Mouse (Mus musculus): ENCODE measurements around the gene Eef1akmt2. TPM values are rescaled to one million over a fixed set of nuclear protein-coding genes. Genes with fewer than 3 reads are reported as not detected.

The Eef1akmt2 gene
- polyA plus RNA-seq, 1 experiment from 2014 or later = 92.9 TPM

- H3K27ac ChIP-seq = peak overlapping the region; percentile 56
- ATAC-seq (ENCODE audit: low FRiP score) = no peak
- H3K27me3 ChIP-seq = no peaks in the 10 kb centered on the region
- H3K4me1 ChIP-seq (replicated peaks) = peaks cover 77% of the 10 kb centered on the region
- H3K9ac ChIP-seq = no peak overlapping the region
- no peak overlapping the region for H3K4me3 ChIP-seq
- no peak overlapping the region for H3K4me2 ChIP-seq
- 59% methylated on average over 5 of the region's 5 CpGs for WGBS
- no peaks in the 10 kb centered on the region for H3K36me3 ChIP-seq
- no peaks in the 10 kb centered on the region for H3K9me3 ChIP-seq
These were observed 46.2 kb downstream of the Eef1akmt2 start for GRCm38 (mm10) chr7:132806286-132806685.

- Histone ChIP-seq H3K4me3 (no peak overlapping the region), H3K27ac (no peak overlapping the region), H3K9ac (no peak overlapping the region), H3K4me1 (replicated peaks) (peaks cover 69% of the 10 kb centered on the region), H3K9me3 (no peaks in the 10 kb centered on the region), H3K4me2 (no peak overlapping the region), H3K36me3 (peaks cover 4% of the 10 kb centered on the region; the same call in 1 of the 2 replicates), H3K27me3 (no peaks in the 10 kb centered on the region)
- ATAC-seq (ENCODE audit: low FRiP score) = no peak
- 89% methylated on average over 5 of the region's 5 CpGs for WGBS
These were observed 47.5 kb downstream of the Eef1akmt2 start for GRCm38 (mm10) chr7:132804951-132805350.

- Histone ChIP-seq H3K36me3 (peaks cover 4% of the 10 kb centered on the region; the same call in 1 of the 2 replicates), H3K9me3 (no peaks in the 10 kb centered on the region), H3K27me3 (no peaks in the 10 kb centered on the region), H3K9ac (no peak overlapping the region), H3K27ac (no peak overlapping the region), H3K4me2 (no peak overlapping the region), H3K4me3 (no peak overlapping the region), H3K4me1 (replicated peaks) (peaks cover 66% of the 10 kb centered on the region)
- ATAC-seq (ENCODE audit: low FRiP score) = no peak
- WGBS = 87% methylated on average over 7 of the region's 7 CpGs
These were observed 48.0 kb downstream of the Eef1akmt2 start for GRCm38 (mm10) chr7:132804461-132804860.

- Histone ChIP-seq H3K4me2 (no peak overlapping the region), H3K36me3 (peaks cover 4% of the 10 kb centered on the region; the same call in 1 of the 2 replicates), H3K9me3 (no peaks in the 10 kb centered on the region), H3K27me3 (no peaks in the 10 kb centered on the region), H3K9ac (no peak overlapping the region), H3K4me3 (no peak overlapping the region), H3K27ac (no peak overlapping the region), H3K4me1 (replicated peaks) (peaks cover 63% of the 10 kb centered on the region)
- no peak for ATAC-seq (ENCODE audit: low FRiP score)
- 77% methylated on average over 3 of the region's 3 CpGs for WGBS
These were observed 48.5 kb downstream of the Eef1akmt2 start for GRCm38 (mm10) chr7:132803962-132804361.

- Histone ChIP-seq H3K4me3 (no peak overlapping the region), H3K27ac (no peak overlapping the region), H3K27me3 (no peaks in the 10 kb centered on the region), H3K9ac (no peak overlapping the region), H3K4me1 (replicated peaks) (peaks cover 57% of the 10 kb centered on the region), H3K9me3 (no peaks in the 10 kb centered on the region), H3K36me3 (peaks cover 4% of the 10 kb centered on the region; the same call in 1 of the 2 replicates), H3K4me2 (no peak overlapping the region)
- WGBS = 96% methylated on average over 2 of the region's 2 CpGs
- ATAC-seq (ENCODE audit: low FRiP score) = no peak
These were observed 49.1 kb downstream of the Eef1akmt2 start for GRCm38 (mm10) chr7:132803336-132803735.

- WGBS = 90% methylated on average over 11 of the region's 11 CpGs
- Histone ChIP-seq H3K9ac (no peak overlapping the region), H3K4me3 (no peak overlapping the region), H3K27ac (no peak overlapping the region), H3K36me3 (peaks cover 4% of the 10 kb centered on the region; the same call in 1 of the 2 replicates), H3K4me2 (no peak overlapping the region), H3K27me3 (no peaks in the 10 kb centered on the region), H3K4me1 (replicated peaks) (peaks cover 50% of the 10 kb centered on the region), H3K9me3 (no peaks in the 10 kb centered on the region)
- ATAC-seq (ENCODE audit: low FRiP score) = no peak
These were observed 49.8 kb downstream of the Eef1akmt2 start for GRCm38 (mm10) chr7:132802691-132803090.

- H3K36me3 ChIP-seq = peaks cover 4% of the 10 kb centered on the region; the same call in 1 of the 2 replicates
- H3K27ac ChIP-seq = no peak overlapping the region
- no peak overlapping the region for H3K4me3 ChIP-seq
- H3K9ac ChIP-seq = no peak overlapping the region
- ATAC-seq (ENCODE audit: low FRiP score) = no peak
- 76% methylated on average over 2 of the region's 2 CpGs for WGBS
- no peak overlapping the region for H3K4me2 ChIP-seq
- no peaks in the 10 kb centered on the region for H3K9me3 ChIP-seq
- peaks cover 44% of the 10 kb centered on the region for H3K4me1 ChIP-seq (replicated peaks)
- H3K27me3 ChIP-seq = no peaks in the 10 kb centered on the region
These were observed 50.4 kb downstream of the Eef1akmt2 start for GRCm38 (mm10) chr7:132802066-132802465.

GRCm38 (mm10) chr7:132801509-132801908 is 51.0 kb downstream of the Eef1akmt2 start:
- Histone ChIP-seq H3K27ac (no peak overlapping the region), H3K4me3 (no peak overlapping the region), H3K27me3 (no peaks in the 10 kb centered on the region), H3K9me3 (no peaks in the 10 kb centered on the region), H3K4me1 (replicated peaks) (peaks cover 38% of the 10 kb centered on the region), H3K36me3 (peaks cover 4% of the 10 kb centered on the region; the same call in 1 of the 2 replicates), H3K4me2 (no peak overlapping the region), H3K9ac (no peak overlapping the region)
- no peak for ATAC-seq (ENCODE audit: low FRiP score)
- WGBS = 90% methylated on average over 5 of the region's 5 CpGs

- Histone ChIP-seq H3K4me1 (replicated peaks) (peaks cover 32% of the 10 kb centered on the region), H3K4me2 (no peak overlapping the region), H3K27ac (no peak overlapping the region), H3K9ac (no peak overlapping the region), H3K9me3 (no peaks in the 10 kb centered on the region), H3K27me3 (no peaks in the 10 kb centered on the region), H3K36me3 (peaks cover 4% of the 10 kb centered on the region; the same call in 1 of the 2 replicates), H3K4me3 (no peak overlapping the region)
- WGBS = 91% methylated on average over 10 of the region's 10 CpGs
- ATAC-seq (ENCODE audit: low FRiP score) = no peak
These were observed 51.6 kb downstream of the Eef1akmt2 start for GRCm38 (mm10) chr7:132800868-132801267.

GRCm38 (mm10) chr7:132799119-132800016 is 53.1 kb downstream of the Eef1akmt2 start:
- no peak overlapping the region for H3K27ac ChIP-seq
- H3K9me3 ChIP-seq = no peaks in the 10 kb centered on the region
- no peaks in the 10 kb centered on the region for H3K27me3 ChIP-seq
- WGBS = 89% methylated on average over 5 of the region's 5 CpGs
- H3K4me3 ChIP-seq = no peak overlapping the region
- peaks cover 24% of the 10 kb centered on the region for H3K4me1 ChIP-seq (replicated peaks)
- H3K4me2 ChIP-seq = no peak overlapping the region
- peaks cover 4% of the 10 kb centered on the region; the same call in 1 of the 2 replicates for H3K36me3 ChIP-seq
- ATAC-seq (ENCODE audit: low FRiP score) = no peak
- no peak overlapping the region for H3K9ac ChIP-seq

GRCm38 (mm10) chr7:132795141-132795540 is 57.3 kb downstream of the Eef1akmt2 start:
- no peak overlapping the region for H3K9ac ChIP-seq

GRCm38 (mm10) chr7:132793467-132793866 is 59.0 kb downstream of the Eef1akmt2 start:
- ATAC-seq (ENCODE audit: low FRiP score) = no peak
- Histone ChIP-seq H3K4me3 (no peak overlapping the region), H3K27me3 (no peaks in the 10 kb centered on the region), H3K27ac (no peak overlapping the region), H3K4me1 (replicated peaks) (peaks cover 26% of the 10 kb centered on the region), H3K36me3 (no peaks in the 10 kb centered on the region), H3K9me3 (no peaks in the 10 kb centered on the region), H3K4me2 (no peak overlapping the region), H3K9ac (no peak overlapping the region)
- 69% methylated on average over 6 of the region's 6 CpGs for WGBS

More at GRCm38 (mm10) chr7:132795141-132795540, 57.3 kb downstream of the Eef1akmt2 start:
- Histone ChIP-seq H3K9me3 (no peaks in the 10 kb centered on the region), H3K4me1 (replicated peaks) (peaks cover 30% of the 10 kb centered on the region), H3K27me3 (no peaks in the 10 kb centered on the region), H3K4me3 (no peak overlapping the region), H3K27ac (no peak overlapping the region), H3K4me2 (no peak overlapping the region), H3K36me3 (no peaks in the 10 kb centered on the region)
- 93% methylated on average over 5 of the region's 5 CpGs for WGBS
- no peak for ATAC-seq (ENCODE audit: low FRiP score)

Measured in hindbrain, embryonic 13.5 days (tissue).